Mouse (Mus musculus) liver, postnatal 0 days (tissue): Measurements from ENCODE around the gene Trit1.
A peak's percentile ranks its signal among the peaks of the same experiment; 100 is the strongest.

ENCODE experiments used
- CTCF ChIP-seq: sonication (generic); IDR thresholded peaks from 2 replicates; pipeline ENCODE4 v1.5.1; 2016; ENCODE audit warnings: antibody characterized with exemption, low read depth
- EP300 ChIP-seq: IDR thresholded peaks from 2 replicates; pipeline ENCODE4 v1.6.1; 2016; ENCODE audit warnings: antibody characterized with exemption, low read depth, mild to moderate bottlenecking

DNA sequence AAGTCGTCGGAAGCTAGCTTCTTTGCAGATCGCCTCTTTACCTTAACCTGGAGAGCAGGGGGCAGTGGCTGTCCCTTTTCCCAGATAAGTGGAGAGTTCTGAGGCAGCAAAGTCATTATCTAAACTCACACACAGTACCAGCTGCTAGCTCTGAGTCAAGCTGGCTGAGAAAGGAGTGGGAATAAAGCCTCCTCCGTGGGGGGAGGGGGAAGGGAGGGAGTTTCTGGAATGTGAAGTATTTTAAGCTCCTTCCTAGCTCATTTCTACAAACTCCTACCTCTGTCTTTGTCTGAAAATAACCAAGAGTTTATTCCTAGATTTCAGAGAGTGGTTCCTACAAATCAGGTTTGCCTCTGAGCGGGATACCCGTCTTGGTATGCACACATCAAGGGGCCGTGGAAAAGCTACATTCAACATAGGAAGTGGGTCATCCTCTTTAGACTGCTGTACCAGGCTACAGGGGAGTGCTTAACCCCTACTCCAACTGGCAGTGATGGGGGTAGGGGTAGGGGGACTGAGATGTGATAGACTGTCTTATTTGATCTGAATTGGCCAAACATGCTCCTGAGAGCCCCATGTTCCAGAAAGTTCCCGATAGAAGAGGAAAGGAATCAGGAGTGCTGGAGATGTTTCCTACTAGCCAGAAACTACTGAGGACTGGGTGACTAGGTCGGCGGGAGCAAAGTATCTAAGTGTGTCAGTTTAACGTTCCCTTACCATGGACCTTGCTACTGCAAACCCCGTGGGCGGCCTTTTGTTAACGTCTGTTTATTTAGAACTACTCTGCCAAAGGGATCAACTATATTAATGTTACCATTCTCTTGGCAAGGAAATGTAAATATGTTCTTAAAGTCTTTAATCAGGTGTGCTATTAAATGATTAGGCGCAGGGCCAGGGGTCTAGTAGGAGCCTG is 11.1 kb upstream of the Trit1 start:
- TF ChIP-seq EP300 (peak; percentile 16; the same call in 1 of the 2 replicates), CTCF (no peak)
